Mouse (Mus musculus): ENCODE measurements around the gene Gm31571. TPM values are rescaled to one million over a fixed set of nuclear protein-coding genes. Genes with fewer than 3 reads are reported as not detected.
"Not testable (repeated sequence)": the region's sequence is repeated elsewhere in the genome, so short reads cannot be mapped to it uniquely, and the experiment has no call there.

Gene Gm31571
- not detected in 2 replicates for polyA plus RNA-seq (2012; rRNA removed)

- not testable (repeated sequence) for H3K27ac ChIP-seq (ENCODE audit: insufficient read depth, low read length); H3K4me3 ChIP-seq (ENCODE audit: insufficient read depth, low read length); H3K4me1 ChIP-seq (ENCODE audit: control insufficient read depth, insufficient read depth, low read length)
Observed at GRCm38 (mm10) chrY:22051253-22051652, at the start of gene Gm31571. TSS of gene Gm31571 (minus strand) at chrY:22051353.

Measured in cortical plate, adult 2 months (tissue).